Comparison of ENCODE assay signal across 26 mouse cellular contexts in genomic region chr11:78571441-78571840, GRCm38 (mm10). TPM values are rescaled to one million over a fixed set of nuclear protein-coding genes. Genes with fewer than 3 reads are reported as not detected.
DNase-seq lines count a peak whose midpoint lies in the region; TF ChIP-seq lines count a peak whose summit lies in the region.
"Had no signal": no experiment of that assay in that cellular context is flagged by ENCODE, and none has a peak within 500 bp of the region (broad histone marks: within the 10 kb centered on the region; RNA-seq: fewer than 3 reads in every experiment).

No protein-coding gene starts in this region.

- H3K4me3 ChIP-seq in left cerebral cortex, adult 2 months = no peak overlapping the region
- H3K4me3 ChIP-seq in embryonic fibroblast, embryonic 13.5 days (ENCODE audit: insufficient read depth, low read length) = no peak overlapping the region
- H3K4me3 ChIP-seq: embryonic facial prominence, embryonic 13.5 days; forebrain, embryonic 13.5 days; heart, adult 2 months; hindbrain, embryonic 13.5 days; kidney, embryonic 15.5 days; liver, embryonic 13.5 days had no signal

- no peak for TF ChIP-seq POLR2A in embryonic fibroblast, embryonic 13.5 days (IDR thresholded peaks at IDR 0.05; ENCODE audit: low read depth, low read length)

- H3K27ac ChIP-seq in left cerebral cortex, adult 2 months = peak overlapping the region; percentile 56
- peak overlapping the region; percentile 75 for H3K27ac ChIP-seq in embryonic fibroblast, embryonic 13.5 days (ENCODE audit: insufficient read depth, low read length)
- H3K27ac ChIP-seq: embryonic facial prominence, embryonic 13.5 days; forebrain, embryonic 13.5 days; heart, adult 2 months; hindbrain, embryonic 13.5 days; kidney, embryonic 15.5 days; liver, embryonic 13.5 days had no signal

- H3K4me1 ChIP-seq in embryonic fibroblast, embryonic 13.5 days (ENCODE audit: control insufficient read depth, insufficient read depth, low read length) = peaks cover 9% of the 10 kb centered on the region
- H3K4me1 ChIP-seq: embryonic facial prominence, embryonic 13.5 days; forebrain, embryonic 13.5 days; hindbrain, embryonic 13.5 days had no signal

- no peak for DNase-seq in left cerebral cortex, adult 2 months (ENCODE audit: extremely low spot score in 1 of 2, low spot score in 2 of 2)
- DNase-seq in left cerebral cortex, adult 11 months (ENCODE audit: low spot score) = no peak
- DNase-seq in layer of hippocampus, adult 9-11 months = peak; percentile 66
- peak; percentile 33 to 65 for DNase-seq in right cerebral cortex, postnatal 36 days (ENCODE audit: low spot score in 2 of 2)
- DNase-seq in cerebellum, postnatal 36 days = no peak
- DNase-seq in testis, postnatal 10 days (ENCODE audit: low spot score) = no peak
- DNase-seq: adrenal gland, adult 2 months; B cell, adult 2 months; cerebellum, adult 11-12 months; cerebellum, postnatal 14 days; embryo, embryonic 11 days; gastrocnemius, postnatal 14 days; heart, adult 2 months; kidney, adult 11 months; kidney, postnatal 4 days; liver, embryonic 13.5 days; lung, embryonic 14.5 days; lung, postnatal 4 days; midbrain, embryonic 14.5 days; thymus, adult 18-20 months; thymus, postnatal 36 days had no signal

- TF ChIP-seq CTCF in left cerebral cortex, adult 2 months (IDR thresholded peaks at IDR 0.05) = no peak
- TF ChIP-seq CTCF in embryonic fibroblast, embryonic 13.5 days (IDR thresholded peaks at IDR 0.05; ENCODE audit: borderline replicate concordance, insufficient read depth, low read length) = no peak

- intact Hi-C loops in left cerebral cortex, adult 2 months (cut with DNase I) = no loop called here

RNA-seq across cellular contexts. Expression of gene Tmem97, which starts 20.9 kb away (rescaled TPM):
- 10 to 100 TPM; 17.2 to 19.3 TPM for total RNA-seq in left cerebral cortex, adult 2 months (2021)
- polyA plus RNA-seq in embryonic fibroblast, embryonic 13.5 days (2011; ENCODE audit: insufficient read length, low read depth, missing spikeins) = 63.5 and 69.6 TPM in 2 replicates

RNA-seq across cellular contexts. Expression of gene Ift20, which starts 35.3 kb away (rescaled TPM):
- total RNA-seq in left cerebral cortex, adult 2 months (2021) = 10 to 100 TPM; 78.1 to 87.4 TPM
- polyA plus RNA-seq in embryonic fibroblast, embryonic 13.5 days (2011; ENCODE audit: insufficient read length, low read depth, missing spikeins) = 56.8 and 66.1 TPM in 2 replicates

RNA-seq across cellular contexts. Expression of gene Tnfaip1, which starts 35.3 kb away (rescaled TPM):
- total RNA-seq in left cerebral cortex, adult 2 months (2021) = 10 to 100 TPM; 36.8 to 37.6 TPM
- 78.3 and 92.0 TPM in 2 replicates for polyA plus RNA-seq in embryonic fibroblast, embryonic 13.5 days (2011; ENCODE audit: insufficient read length, low read depth, missing spikeins)

RNA-seq across cellular contexts. Expression of gene Poldip2, which starts 59.4 kb away (rescaled TPM):
- total RNA-seq in left cerebral cortex, adult 2 months (2021) = 100 to 1,000 TPM; 115 to 118 TPM
- polyA plus RNA-seq in embryonic fibroblast, embryonic 13.5 days (2011; ENCODE audit: insufficient read length, low read depth, missing spikeins) = 61.9 and 68.9 TPM in 2 replicates

RNA-seq across cellular contexts. Expression of gene Tmem199, which starts 59.5 kb away (rescaled TPM):
- total RNA-seq in left cerebral cortex, adult 2 months (2021) = 10 to 100 TPM; 40.6 to 44.3 TPM
- 16.6 and 19.5 TPM in 2 replicates for polyA plus RNA-seq in embryonic fibroblast, embryonic 13.5 days (2011; ENCODE audit: insufficient read length, low read depth, missing spikeins)

Comparison
In these comparisons a context has a peak if more than half of its experiments do, and no peak if none do; other contexts are left out.
1. DNase-seq: peak in layer of hippocampus, adult 9-11 months (single experiment) and right cerebral cortex, postnatal 36 days (2 of 2); none in left cerebral cortex, adult 2 months (0 of 2), left cerebral cortex, adult 11 months (single experiment), cerebellum, postnatal 36 days (0 of 2) and testis, postnatal 10 days (single experiment).